Mouse (Mus musculus): ENCODE measurements at regions not wholly inside any gene's neighbourhood (a gene's known extent, or its start where the extent isn't known, plus 50 kb on each side); places are given as distances from the start of the nearest gene placed in this dataset.

GRCm38 (mm10) chr12:16026654-16027053 is 209.9 kb upstream of the Trib2 start:
- TF ChIP-seq POLR2A (IDR thresholded peaks at IDR 0.05; ENCODE audit: borderline replicate concordance, extremely low read depth, insufficient read depth, insufficient read length, poor library complexity, severe bottlenecking) = no peak
- TF ChIP-seq CTCF (IDR thresholded peaks at IDR 0.05; ENCODE audit: borderline replicate concordance, extremely low read depth, insufficient read depth, insufficient read length) = no peak

Data from brain, embryonic 14.5 days (tissue).